Mouse (Mus musculus) naive thymus-derived CD4-positive, alpha-beta T cell, adult 5 months (primary cell): Measurements from ENCODE around the gene Olfr630. TPM values are rescaled to one million over a fixed set of nuclear protein-coding genes. Genes with fewer than 3 reads are reported as not detected.

Source experiments
- polyA plus RNA-seq: library from polyadenylated mRNA; unstranded; fragments of 100-300 nt; shearing (Covaris generic); gene quantifications from one replicate; pipeline ENCODE4 v1.2.1, GENCODE M21; 2017

The Olfr630 gene
- polyA plus RNA-seq: not detected

DNA sequence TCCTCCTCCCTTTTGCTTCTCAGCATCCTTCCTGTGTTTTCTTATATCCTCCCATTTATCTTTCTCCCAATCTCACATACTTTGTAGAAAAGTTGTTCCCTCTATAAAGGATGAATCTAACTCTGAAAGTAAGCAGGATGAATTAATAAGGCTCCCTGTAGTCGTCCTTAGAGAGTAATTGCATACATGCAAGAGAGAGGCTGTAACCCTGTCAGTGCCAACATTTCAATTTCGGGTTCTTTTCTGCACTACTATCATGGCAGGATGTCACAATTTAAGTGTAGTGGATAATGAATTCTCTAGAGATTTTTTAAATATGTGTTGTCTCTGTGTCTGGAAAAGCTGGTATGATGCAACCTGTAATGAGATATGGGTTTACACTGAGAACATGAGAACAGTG is at the start of gene Olfr630:
Gene Olfr630 (minus strand): TSS at position 101 of the 400 bp plus-strand sequence.

DNA sequence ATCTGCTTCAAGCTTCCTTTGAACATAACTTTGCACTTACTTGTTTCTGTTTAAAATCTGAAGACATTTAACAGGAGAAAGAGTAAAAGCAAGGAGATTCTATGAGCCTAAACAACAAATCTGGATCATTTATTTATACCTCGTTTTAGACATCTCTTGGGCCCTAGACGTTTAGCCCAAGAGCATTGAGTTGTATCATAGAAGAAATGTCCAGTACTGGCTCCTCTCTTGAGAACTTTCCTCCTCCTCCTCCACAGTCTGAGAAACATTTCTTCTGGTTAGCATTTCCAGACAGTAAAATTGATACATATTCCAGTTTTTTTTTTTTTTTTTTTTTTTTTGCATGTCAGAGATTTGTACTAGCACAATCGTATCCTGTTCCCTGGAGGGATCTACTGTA is 34.6 kb upstream of the Olfr630 start, which contains the start of gene Olfr67:
Gene Olfr67 (minus strand): TSS at position 101 of the 400 bp plus-strand sequence.

DNA sequence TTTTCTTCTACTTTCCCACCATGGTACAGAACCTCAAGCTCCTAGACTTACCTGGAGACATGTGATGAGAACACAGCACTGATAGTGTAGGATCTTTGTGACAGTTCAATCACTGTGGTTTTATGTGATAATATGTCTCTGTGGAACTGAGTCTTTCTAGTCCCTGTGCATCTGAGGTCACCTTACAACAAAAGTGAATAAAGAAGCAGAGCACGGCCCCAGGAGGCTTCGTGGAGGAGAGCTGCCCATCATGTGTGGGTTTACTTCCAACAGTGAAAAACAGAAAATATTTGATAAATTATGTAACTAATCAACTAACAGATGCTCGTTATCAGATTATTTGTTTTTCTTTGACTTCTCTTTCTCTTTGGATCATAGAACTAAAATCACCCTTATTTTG is 22.5 kb upstream of the Olfr630 start, which contains the start of gene Olfr68:
Gene Olfr68 (minus strand): TSS at position 101 of the 400 bp plus-strand sequence.

DNA sequence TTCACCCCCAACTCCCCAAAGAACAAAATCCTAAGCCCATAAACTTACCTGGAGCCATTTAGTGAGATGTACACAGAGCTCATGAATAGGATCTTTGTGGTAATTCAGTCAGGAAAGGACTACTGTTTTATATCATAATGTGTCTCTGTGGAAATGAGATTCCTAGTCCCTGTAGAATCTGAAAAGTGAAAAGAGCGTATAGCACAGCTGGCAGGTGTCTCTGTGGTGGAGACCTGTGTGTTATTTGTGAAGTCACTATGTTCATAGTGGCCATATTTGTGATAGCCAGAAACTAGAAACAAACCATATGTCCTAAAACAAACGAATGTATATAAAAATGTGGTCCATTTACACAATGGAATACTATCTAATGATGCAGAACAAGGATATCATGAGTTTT is 14.4 kb upstream of the Olfr630 start, which contains the start of gene Olfr69:
Gene Olfr69 (minus strand): TSS at position 101 of the 400 bp plus-strand sequence.

DNA sequence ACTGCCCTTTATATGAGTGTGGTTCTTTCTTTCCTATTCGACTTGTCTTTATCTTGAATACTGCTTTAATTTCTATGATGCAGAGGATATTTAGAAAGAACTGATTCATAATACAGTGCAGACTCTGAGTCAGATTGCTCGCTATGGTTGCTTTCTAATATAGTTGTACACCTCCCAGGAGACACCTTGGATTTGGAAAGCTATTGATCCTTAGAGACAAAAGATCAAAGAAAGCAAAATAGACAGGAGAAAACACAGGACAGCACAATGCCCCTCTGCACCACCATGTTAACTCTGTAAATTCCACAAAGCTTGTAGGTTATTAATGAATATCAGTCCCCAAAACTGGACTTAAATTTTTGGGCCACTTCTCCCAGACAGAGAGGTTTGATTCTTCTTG is 12.3 kb downstream of the Olfr630 start, which contains the start of gene Olfr629:
Gene Olfr629 (minus strand): TSS at position 101 of the 400 bp plus-strand sequence.

DNA sequence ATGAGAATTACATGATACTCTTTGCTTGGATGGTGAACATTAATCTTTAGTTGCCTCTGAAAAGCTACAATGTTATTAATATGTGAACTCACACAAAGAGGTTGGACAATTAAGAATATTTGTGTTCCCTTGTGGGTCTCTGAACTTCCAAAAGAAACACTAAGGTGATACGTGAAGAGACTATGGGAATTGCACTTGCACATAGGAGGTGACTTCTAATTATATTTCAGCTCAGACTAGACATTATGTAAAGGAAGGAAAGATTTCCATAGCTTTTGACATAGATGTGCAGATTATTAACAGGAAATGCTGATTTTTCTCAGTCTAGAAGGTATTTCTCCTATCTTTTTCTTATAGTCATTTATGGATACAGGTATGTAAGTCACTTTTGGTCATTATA is 27.1 kb downstream of the Olfr630 start, which contains the start of gene Olfr628:
Gene Olfr628 (plus strand): TSS at position 301 of the 400 bp plus-strand sequence.

DNA sequence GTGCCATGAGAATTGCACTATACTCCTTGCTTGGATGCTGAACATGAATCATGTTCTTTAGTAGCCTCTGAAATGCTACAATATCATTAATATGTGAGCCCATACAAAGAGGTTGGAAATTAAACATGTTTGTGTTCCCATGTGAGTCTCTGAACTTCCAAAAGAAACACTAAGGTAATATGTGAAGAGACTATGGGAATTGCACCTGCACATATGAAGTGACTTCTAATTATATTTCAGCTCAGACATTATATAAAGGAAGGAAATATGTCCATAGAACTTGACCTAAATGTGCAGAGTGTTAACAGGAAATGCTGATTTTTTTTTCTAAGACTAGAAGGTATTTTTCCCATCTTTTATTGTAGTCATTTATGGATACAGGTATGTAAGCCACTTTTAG is 42.8 kb downstream of the Olfr630 start, which contains the start of gene Olfr243:
Gene Olfr243 (plus strand): TSS at position 301 of the 400 bp plus-strand sequence.

Other genes with a start within 250 kb of the Olfr630 start
- gene Olfr610, start 245.2 kb downstream of the Olfr630 start, polyA plus RNA-seq: not detected
- not detected for gene Olfr611, start 236.5 kb downstream of the Olfr630 start, polyA plus RNA-seq
- not detected for gene Olfr612, start 214.6 kb downstream of the Olfr630 start, polyA plus RNA-seq
- 0.06 TPM for gene Olfr613, start 209.3 kb downstream of the Olfr630 start, polyA plus RNA-seq
- not detected for gene Olfr615, start 201.3 kb downstream of the Olfr630 start, polyA plus RNA-seq
- not detected for gene Olfr616, start 188.2 kb downstream of the Olfr630 start, polyA plus RNA-seq
- not detected for gene Olfr617, start 184.3 kb downstream of the Olfr630 start, polyA plus RNA-seq
- not detected for gene Olfr618, start 167.2 kb downstream of the Olfr630 start, polyA plus RNA-seq
- not detected for gene Olfr619, start 156.8 kb downstream of the Olfr630 start, polyA plus RNA-seq
- 0.25 TPM for gene Olfr620, start 144.8 kb downstream of the Olfr630 start, polyA plus RNA-seq
- not detected for gene Olfr622, start 114.6 kb downstream of the Olfr630 start, polyA plus RNA-seq
- not detected for gene Olfr623, start 93.6 kb downstream of the Olfr630 start, polyA plus RNA-seq
- 0.06 TPM for gene Olfr624, start 86.1 kb downstream of the Olfr630 start, polyA plus RNA-seq
- gene Olfr625-ps1, start 74.6 kb downstream of the Olfr630 start, polyA plus RNA-seq: not detected
- not detected for gene Olfr243, start 42.7 kb downstream of the Olfr630 start, polyA plus RNA-seq
- not detected for gene Olfr628, start 27.0 kb downstream of the Olfr630 start, polyA plus RNA-seq
- not detected for gene Olfr629, start 12.4 kb downstream of the Olfr630 start, polyA plus RNA-seq
- not detected for gene Olfr69, start 14.3 kb upstream of the Olfr630 start, polyA plus RNA-seq
- gene Olfr68, start 22.4 kb upstream of the Olfr630 start, polyA plus RNA-seq: not detected
- not detected for gene Olfr67, start 34.5 kb upstream of the Olfr630 start, polyA plus RNA-seq
- gene Hbb-bt, start 56.7 kb upstream of the Olfr630 start, polyA plus RNA-seq: not detected
- gene Hbb-bs, start 70.8 kb upstream of the Olfr630 start, polyA plus RNA-seq: 1.2 TPM
- gene Hbb-bh2, start 83.2 kb upstream of the Olfr630 start, polyA plus RNA-seq: not detected
- not detected for gene Hbb-bh1, start 85.8 kb upstream of the Olfr630 start, polyA plus RNA-seq
- not detected for gene Hbb-y, start 95.9 kb upstream of the Olfr630 start, polyA plus RNA-seq
- not detected for gene Olfr66, start 128.9 kb upstream of the Olfr630 start, polyA plus RNA-seq
- gene Olfr64, start 137.2 kb upstream of the Olfr630 start, polyA plus RNA-seq: not detected
- gene Olfr65, start 146.2 kb upstream of the Olfr630 start, polyA plus RNA-seq: not detected
- gene Olfr631, start 171.5 kb upstream of the Olfr630 start, polyA plus RNA-seq: not detected
- gene Olfr632, start 177.0 kb upstream of the Olfr630 start, polyA plus RNA-seq: not detected
- not detected for gene Olfr633, start 187.1 kb upstream of the Olfr630 start, polyA plus RNA-seq
- gene Olfr635, start 213.8 kb upstream of the Olfr630 start, polyA plus RNA-seq: 0.04 TPM
- gene Olfr638, start 241.4 kb upstream of the Olfr630 start, polyA plus RNA-seq: not detected